In genomic region chr19:34550205-34550533, GRCm38 (mm10) we compare ENCODE assay signal across 9 mouse cellular contexts. TPM values are rescaled to one million over a fixed set of nuclear protein-coding genes. Genes with fewer than 3 reads are reported as not detected.
DNase-seq lines count a peak whose midpoint lies in the region; ATAC-seq and TF ChIP-seq lines count a peak whose summit lies in the region.
"Had no signal": no experiment of that assay in that cellular context is flagged by ENCODE, and none has a peak within 500 bp of the region (broad histone marks: within the 10 kb centered on the region; RNA-seq: fewer than 3 reads in every experiment).

No protein-coding gene starts in this region.

- H3K4me2 ChIP-seq in heart, embryonic 12.5 days = peak overlapping the region; percentile 66
- H3K4me2 ChIP-seq in hindbrain, embryonic 12.5 days (replicated peaks) = peak overlapping the region; percentile 66

- peaks cover 20% of the 10 kb centered on the region for H3K4me1 ChIP-seq in heart, embryonic 12.5 days (replicated peaks)
- H3K4me1 ChIP-seq in ES-Bruce4 (ENCODE audit: control insufficient read depth, insufficient read depth, low read length) = no peaks in the 10 kb centered on the region
- no peaks in the 10 kb centered on the region for H3K4me1 ChIP-seq in hindbrain, embryonic 12.5 days
- peaks cover 14% of the 10 kb centered on the region for H3K4me1 ChIP-seq in midbrain, embryonic 10.5 days

- no peak for ATAC-seq in heart, embryonic 12.5 days (ENCODE audit: insufficient number of reproducible peaks, low FRiP score)
- no peak; the same call in 1 of the 2 replicates for ATAC-seq in hindbrain, embryonic 12.5 days (ENCODE audit: low FRiP score)

- H3K4me3 ChIP-seq in heart, embryonic 12.5 days = peak overlapping the region; percentile 55
- H3K4me3 ChIP-seq in ES-Bruce4 (ENCODE audit: low read depth, low read length) = no peak overlapping the region
- peak overlapping the region; percentile 45 for H3K4me3 ChIP-seq in hindbrain, embryonic 12.5 days
- peak overlapping the region; percentile 52 for H3K4me3 ChIP-seq in midbrain, embryonic 10.5 days

- TF ChIP-seq EP300 in ES-Bruce4 (IDR thresholded peaks at IDR 0.05; ENCODE audit: insufficient read depth, low read depth, low read length) = no peak

- H3K9ac ChIP-seq in heart, embryonic 12.5 days = no peak overlapping the region
- H3K9ac ChIP-seq in ES-Bruce4 (ENCODE audit: low read depth, poor library complexity, severe bottlenecking) = 0 out of 2 replicates have a peak overlapping the region, but pooled peaks have one; percentile 41
- no peak overlapping the region; the same call in 1 of the 2 replicates for H3K9ac ChIP-seq in hindbrain, embryonic 12.5 days

- H3K9me3 ChIP-seq in heart, embryonic 12.5 days (replicated peaks) = no peaks in the 10 kb centered on the region
- H3K9me3 ChIP-seq in ES-Bruce4 (replicated peaks; ENCODE audit: control insufficient read depth, insufficient read depth, low read length, poor library complexity, severe bottlenecking) = no peaks in the 10 kb centered on the region
- 0 out of 2 replicates have a peak, but pooled peaks cover 2% of the 10 kb centered on the region for H3K9me3 ChIP-seq in hindbrain, embryonic 12.5 days (replicated peaks)
- H3K9me3 ChIP-seq in midbrain, embryonic 10.5 days (replicated peaks) = 0 out of 2 replicates have a peak, but pooled peaks cover 3% of the 10 kb centered on the region

- WGBS in heart, embryonic 12.5 days = 25% methylated on average over 4 of the region's 4 CpGs
- 31% methylated on average over 4 of the region's 4 CpGs for WGBS in hindbrain, embryonic 12.5 days
- WGBS in midbrain, embryonic 10.5 days = 35% methylated on average over 4 of the region's 4 CpGs

- TF ChIP-seq CTCF in ES-Bruce4 (IDR thresholded peaks at IDR 0.05; ENCODE audit: low read depth, low read length) = no peak

- no peaks in the 10 kb centered on the region for H3K27me3 ChIP-seq in heart, embryonic 12.5 days (replicated peaks)
- no peaks in the 10 kb centered on the region; the same call in 1 of the 2 replicates for H3K27me3 ChIP-seq in ES-Bruce4 (ENCODE audit: control insufficient read depth, insufficient read depth, low read length, poor library complexity, severe bottlenecking)
- no peaks in the 10 kb centered on the region for H3K27me3 ChIP-seq in hindbrain, embryonic 12.5 days
- H3K27me3 ChIP-seq in midbrain, embryonic 10.5 days (ENCODE audit: low read depth, poor library complexity, severe bottlenecking) = no peaks in the 10 kb centered on the region

- no peaks in the 10 kb centered on the region for H3K36me3 ChIP-seq in heart, embryonic 12.5 days
- no peaks in the 10 kb centered on the region for H3K36me3 ChIP-seq in ES-Bruce4 (ENCODE audit: control insufficient read depth, insufficient read depth, low read length, poor library complexity, severe bottlenecking)
- no peaks in the 10 kb centered on the region for H3K36me3 ChIP-seq in hindbrain, embryonic 12.5 days
- no peaks in the 10 kb centered on the region for H3K36me3 ChIP-seq in midbrain, embryonic 10.5 days

- no peak for TF ChIP-seq POLR2A in ES-Bruce4 (IDR thresholded peaks at IDR 0.05; ENCODE audit: insufficient read depth, low read length)

- DNase-seq in heart, postnatal 4 days = no peak
- DNase-seq in midbrain, embryonic 10.5 days (ENCODE audit: low spot score) = no peak
- DNase-seq in cerebellum, adult 9-10 months = no peak
- no peak for DNase-seq in ovary, adult 18-20 months (ENCODE audit: low spot score)
- DNase-seq in natural killer cell, adult 2 months (ENCODE audit: low spot score in 2 of 2) = no peak

- no peak overlapping the region for H3K27ac ChIP-seq in heart, embryonic 12.5 days (ENCODE audit: poor library complexity, severe bottlenecking)
- H3K27ac ChIP-seq in ES-Bruce4 (ENCODE audit: insufficient read depth, low read length) = no peak overlapping the region
- H3K27ac ChIP-seq in hindbrain, embryonic 12.5 days = no peak overlapping the region
- peak overlapping the region; percentile 75 for H3K27ac ChIP-seq in midbrain, embryonic 10.5 days (replicated peaks)

RNA-seq across cellular contexts. Expression of gene Ifit2, which starts 0.3 kb away (rescaled TPM):
- polyA plus RNA-seq in heart, embryonic 12.5 days (2016; fragmentation: Nextera tagmentation; extraction: Ambion mirVana) = 6.6 and 8.2 TPM in 2 replicates
- 1 to 10 TPM; 8.0 to 8.2 TPM for total RNA-seq in heart, postnatal 4 days (2021)
- 1.9 and 3.2 TPM in 2 replicates for polyA plus RNA-seq in ES-Bruce4 (2011; ENCODE audit: insufficient read depth, insufficient read length, low read depth, missing spikeins)
- polyA plus RNA-seq in hindbrain, embryonic 12.5 days (2016; fragmentation: Nextera tagmentation; extraction: Ambion mirVana) = 4.2 and 4.8 TPM in 2 replicates
- 3.8 and 5.3 TPM in 2 replicates for polyA plus RNA-seq in midbrain, embryonic 10.5 days (2016; fragmentation: Nextera tagmentation; extraction: Ambion mirVana)

RNA-seq across cellular contexts. Expression of gene Lipa, which starts 22.9 kb away (rescaled TPM):
- 38.7 and 41.4 TPM in 2 replicates for polyA plus RNA-seq in heart, embryonic 12.5 days (2016; fragmentation: Nextera tagmentation; extraction: Ambion mirVana)
- total RNA-seq in heart, postnatal 4 days (2021) = 10 to 100 TPM; 20.7 to 21.2 TPM
- polyA plus RNA-seq in ES-Bruce4 (2011; ENCODE audit: insufficient read depth, insufficient read length, low read depth, missing spikeins) = 14.5 and 20.7 TPM in 2 replicates
- 28.6 and 31.5 TPM in 2 replicates for polyA plus RNA-seq in hindbrain, embryonic 12.5 days (2016; fragmentation: Nextera tagmentation; extraction: Ambion mirVana)
- 18.2 and 22.2 TPM in 2 replicates for polyA plus RNA-seq in midbrain, embryonic 10.5 days (2016; fragmentation: Nextera tagmentation; extraction: Ambion mirVana)

RNA-seq across cellular contexts. Expression of gene Ifit3, which starts 33.2 kb away (rescaled TPM):
- polyA plus RNA-seq in heart, embryonic 12.5 days (2016; fragmentation: Nextera tagmentation; extraction: Ambion mirVana) = 0.69 and 0.90 TPM in 2 replicates
- under 1 TPM; 0.50 to 0.54 TPM for total RNA-seq in heart, postnatal 4 days (2021)
- 3.0 and 4.9 TPM in 2 replicates for polyA plus RNA-seq in ES-Bruce4 (2011; ENCODE audit: insufficient read depth, insufficient read length, low read depth, missing spikeins)
- 0.31 and 0.63 TPM in 2 replicates for polyA plus RNA-seq in hindbrain, embryonic 12.5 days (2016; fragmentation: Nextera tagmentation; extraction: Ambion mirVana)
- polyA plus RNA-seq in midbrain, embryonic 10.5 days (2016; fragmentation: Nextera tagmentation; extraction: Ambion mirVana) = 0.21 and 0.30 TPM in 2 replicates

RNA-seq across cellular contexts. Expression of gene Ifit1bl1, which starts 51.6 kb away (rescaled TPM):
- 1.00 and 1.5 TPM in 2 replicates for polyA plus RNA-seq in heart, embryonic 12.5 days (2016; fragmentation: Nextera tagmentation; extraction: Ambion mirVana)
- 1 to 10 TPM; 1.8 to 2.2 TPM for total RNA-seq in heart, postnatal 4 days (2021)
- not detected in 2 replicates for polyA plus RNA-seq in ES-Bruce4 (2011; ENCODE audit: insufficient read depth, insufficient read length, low read depth, missing spikeins)
- 0.34 and 0.46 TPM in 2 replicates for polyA plus RNA-seq in hindbrain, embryonic 12.5 days (2016; fragmentation: Nextera tagmentation; extraction: Ambion mirVana)
- polyA plus RNA-seq in midbrain, embryonic 10.5 days (2016; fragmentation: Nextera tagmentation; extraction: Ambion mirVana) = 0.29 TPM in 1 of 2 replicates, not detected in the other
- polyA plus RNA-seq: testis, adult 2 months had no signal

RNA-seq across cellular contexts. Expression of gene Ifit3b, which starts 57.6 kb away (rescaled TPM):
- polyA plus RNA-seq in heart, embryonic 12.5 days (2016; fragmentation: Nextera tagmentation; extraction: Ambion mirVana) = 0.19 and 0.46 TPM in 2 replicates
- under 1 TPM in 1 of 2 experiments, not detected in 1; 0.45 TPM for total RNA-seq in heart, postnatal 4 days (2021)
- polyA plus RNA-seq in ES-Bruce4 (2011; ENCODE audit: insufficient read depth, insufficient read length, low read depth, missing spikeins) = 0.35 TPM in 1 of 2 replicates, not detected in the other
- polyA plus RNA-seq in hindbrain, embryonic 12.5 days (2016; fragmentation: Nextera tagmentation; extraction: Ambion mirVana) = not detected in 2 replicates
- 0.12 TPM in 1 of 2 replicates, not detected in the other for polyA plus RNA-seq in midbrain, embryonic 10.5 days (2016; fragmentation: Nextera tagmentation; extraction: Ambion mirVana)
